Mouse (Mus musculus) gastrocnemius, adult 8-10 months (tissue): ENCODE results near the gene Sprr2f. TPM values are rescaled to one million over a fixed set of nuclear protein-coding genes. Genes with fewer than 3 reads are reported as not detected.

Experiments
- DNase-seq, 2 experiments: peaks; one replicate each; pipeline ENCODE4 v3.0.0; 2022; ENCODE audit warnings: low spot score in 2 of 2
- total RNA-seq, 4 experiments: library from RNA; stranded (reverse); gene quantifications; 2 replicates each; pipeline ENCODE4 v1.2.4; 2022

Sprr2f gene
- total RNA-seq = not detected

GRCm38 (mm10) chr3:92364887-92365286, at the start of gene Sprr2f:
TSS of gene Sprr2f (plus strand) at chr3:92365187.
- no peak for DNase-seq

DNA sequence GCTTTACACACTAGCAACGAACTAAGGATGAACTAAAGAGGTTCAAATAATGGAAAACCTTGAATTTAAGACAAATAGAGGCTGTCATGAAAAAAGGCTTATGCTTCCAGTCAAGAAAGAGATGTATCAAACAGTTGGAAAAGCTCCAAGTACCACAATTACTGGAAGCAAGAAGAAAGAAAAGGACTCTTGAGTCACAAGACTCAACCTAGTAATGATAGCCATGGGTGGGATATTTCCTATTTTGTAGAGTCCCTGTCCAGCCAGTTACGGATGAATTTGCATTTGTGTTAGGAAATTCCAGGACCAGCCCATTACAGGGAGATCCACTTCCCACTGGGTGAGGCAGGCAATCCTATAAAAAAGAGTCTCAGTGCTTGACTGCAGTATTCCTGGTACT, 48.7 kb upstream of the Sprr2f start, which contains the start of gene Sprr2b:
TSS of gene Sprr2b (plus strand) at position 301 of the 400 bp plus-strand sequence.
- DNase-seq = no peak

DNA sequence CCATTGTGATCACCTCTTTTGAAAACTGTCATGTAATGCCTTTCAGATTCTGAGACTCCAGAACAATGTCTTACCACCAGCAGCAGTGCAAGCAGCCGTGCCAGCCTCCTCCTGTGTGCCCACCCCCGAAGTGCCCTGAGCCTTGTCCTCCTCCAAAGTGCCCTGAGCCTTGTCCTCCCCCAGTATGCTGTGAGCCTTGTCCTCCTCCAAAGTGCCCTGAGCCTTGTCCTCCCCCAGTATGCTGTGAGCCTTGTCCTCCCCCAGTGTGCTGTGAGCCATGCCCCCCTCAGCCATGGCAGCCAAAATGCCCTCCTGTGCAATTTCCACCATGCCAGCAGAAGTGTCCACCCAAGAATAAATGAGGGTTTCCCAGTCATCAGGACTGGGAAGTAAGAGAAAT, 47.6 kb upstream of the Sprr2f start:
- DNase-seq = no peak

DNA sequence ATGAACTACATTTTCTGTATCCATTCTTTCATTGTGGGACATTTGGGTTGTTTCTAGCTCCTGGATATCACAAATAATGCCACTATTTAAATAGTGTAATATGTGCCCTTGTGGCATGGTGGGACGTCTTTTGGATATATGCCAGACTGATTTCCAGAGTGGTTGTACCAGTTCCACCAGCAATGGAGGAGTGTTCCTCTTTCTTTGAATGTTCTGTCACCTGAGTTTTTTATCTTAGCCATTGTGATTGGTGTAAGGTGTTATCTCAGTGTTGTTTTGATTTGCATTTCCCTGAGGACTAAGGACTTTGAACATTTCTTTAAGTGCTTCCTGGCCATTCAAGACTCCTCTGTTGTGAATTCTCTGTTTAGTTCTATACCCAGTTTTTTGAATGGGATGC, 28.7 kb upstream of the Sprr2f start:
- DNase-seq = no peak

DNA sequence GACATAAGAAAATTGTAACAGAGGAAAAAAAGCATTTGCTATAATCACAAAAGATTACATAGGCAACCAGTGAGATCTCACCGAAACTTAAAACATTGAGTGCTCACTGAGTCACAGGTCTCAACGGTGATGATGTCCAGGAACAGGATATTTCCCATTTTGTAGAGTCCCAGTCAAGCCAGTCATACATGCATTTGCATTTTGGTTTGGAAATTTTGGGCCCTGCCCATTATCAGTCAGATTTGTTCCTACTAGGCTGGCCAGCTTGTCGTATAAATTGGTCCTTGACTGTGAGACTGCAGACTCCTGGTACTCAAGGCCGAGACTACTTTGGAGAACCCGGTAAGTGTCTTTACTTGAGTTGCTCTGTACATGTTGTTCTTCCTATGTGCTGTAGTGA, 26.1 kb upstream of the Sprr2f start, which contains the start of gene Sprr2d:
TSS of gene Sprr2d (plus strand) at position 301 of the 400 bp plus-strand sequence.
- DNase-seq = no peak

DNA sequence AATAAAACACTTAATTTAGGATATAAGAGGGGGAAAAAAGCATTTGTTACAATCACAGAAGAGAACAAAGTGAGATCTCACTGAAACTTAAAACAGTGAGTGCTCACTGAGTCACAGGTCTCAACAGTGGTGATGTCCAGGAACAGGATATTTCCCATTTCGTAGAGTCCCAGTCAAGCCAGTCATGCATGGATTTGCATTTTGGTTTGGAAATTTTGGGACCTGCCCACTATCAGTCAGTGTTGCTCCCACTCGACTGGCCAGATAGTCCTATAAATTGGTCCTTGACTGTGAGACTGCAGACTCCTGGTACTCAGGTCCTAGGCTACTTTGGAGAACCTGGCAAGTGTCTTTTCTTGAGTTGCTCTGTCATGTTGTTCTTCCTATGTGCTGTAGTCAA, 13.1 kb upstream of the Sprr2f start, which contains the start of gene Sprr2e:
TSS of gene Sprr2e (plus strand) at position 301 of the 400 bp plus-strand sequence.
- DNase-seq = no peak

GRCm38 (mm10) chr3:92361619-92362018, 3.4 kb upstream of the Sprr2f start:
- no peak for DNase-seq

DNA sequence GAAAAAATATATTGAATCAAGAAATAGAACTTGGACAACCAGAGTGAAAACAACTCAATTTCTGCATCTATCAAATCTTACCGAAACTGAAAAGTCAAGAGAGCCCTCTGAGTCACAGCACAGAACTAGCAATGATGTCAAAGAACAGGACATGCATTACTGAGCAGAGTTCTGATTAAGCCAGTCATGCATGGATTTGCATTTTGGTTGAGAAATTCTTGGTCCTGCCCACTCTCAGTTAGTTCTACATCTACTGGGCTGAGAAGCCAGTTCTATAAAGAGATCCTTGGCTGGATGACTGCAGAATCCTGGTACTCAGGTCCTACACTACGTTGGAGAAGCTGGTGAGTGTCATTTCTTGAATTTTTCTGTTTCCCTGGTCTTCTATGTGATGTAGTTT, 8.6 kb downstream of the Sprr2f start:
- DNase-seq = no peak

DNA sequence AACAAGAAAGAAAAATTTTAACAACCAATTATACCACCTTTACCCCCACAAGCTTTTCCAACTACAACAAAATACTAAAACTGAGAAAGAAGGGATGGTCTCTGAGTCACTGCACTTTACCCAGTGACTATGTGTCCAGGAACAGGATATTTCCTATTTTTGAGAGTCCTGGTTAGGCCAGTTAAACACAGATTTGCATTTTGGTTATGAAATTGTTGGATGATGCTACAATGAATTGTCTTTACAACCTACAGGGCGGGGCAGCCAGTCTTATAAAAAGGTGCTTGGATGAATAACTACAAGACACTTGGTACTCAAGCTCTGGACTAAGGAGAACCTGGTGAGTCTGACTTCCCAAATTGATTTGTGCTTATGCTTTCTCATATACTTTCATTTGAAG, 20.4 kb downstream of the Sprr2f start, which contains the start of gene Sprr2h:
TSS of gene Sprr2h (plus strand) at position 301 of the 400 bp plus-strand sequence.
- DNase-seq = no peak

DNA sequence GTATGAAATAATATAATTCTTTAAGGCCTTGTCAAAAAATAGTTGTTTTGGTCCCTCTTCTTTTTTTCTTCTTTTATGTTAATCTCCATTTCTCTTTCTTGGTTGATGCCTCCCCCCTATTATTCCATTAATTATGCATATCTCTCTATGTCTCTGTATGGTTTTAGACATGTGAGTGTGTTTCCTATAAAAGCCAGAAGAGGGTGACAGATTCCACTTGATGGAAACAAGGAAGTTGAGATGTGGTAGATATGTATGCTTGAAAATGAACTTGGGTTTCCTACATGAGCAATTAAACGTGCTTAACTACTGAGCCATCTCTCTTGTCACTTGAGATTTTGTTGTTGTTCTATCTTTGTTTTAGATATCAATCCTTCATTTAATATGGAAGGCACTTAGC, 29.3 kb downstream of the Sprr2f start:
- no peak for DNase-seq

GRCm38 (mm10) chr3:92407691-92408090, 42.7 kb downstream of the Sprr2f start, which contains the start of gene Sprr2i:
TSS of gene Sprr2i (plus strand) at chr3:92407991.
- no peak for DNase-seq

Other genes starting within 250 kb of the Sprr2f start
- not detected for gene Prr9, start 241.2 kb upstream of the Sprr2f start, total RNA-seq
- gene Lelp1, start 222.4 kb upstream of the Sprr2f start, total RNA-seq = not detected
- not detected for gene Sprr2a1, start 149.4 kb upstream of the Sprr2f start, total RNA-seq
- gene Sprr2a2, start 149.3 kb upstream of the Sprr2f start, total RNA-seq = not detected
- gene Sprr2a3, start 79.8 kb upstream of the Sprr2f start, total RNA-seq = not detected
- gene Sprr2b, start 48.6 kb upstream of the Sprr2f start, total RNA-seq = not detected
- not detected for gene Sprr2d, start 26.0 kb upstream of the Sprr2f start, total RNA-seq
- not detected for gene Sprr2e, start 13.0 kb upstream of the Sprr2f start, total RNA-seq
- not detected for gene Sprr2h, start 20.5 kb downstream of the Sprr2f start, total RNA-seq
- gene Sprr2i, start 42.8 kb downstream of the Sprr2f start, total RNA-seq = not detected
- gene Sprr2j-ps, start 52.9 kb downstream of the Sprr2f start, total RNA-seq = not detected
- 1 to 10 TPM in 3 of 4 experiments, not detected in 1; 2.7 to 4.8 (median 4.7) TPM for gene Gm9774, start 64.2 kb downstream of the Sprr2f start, total RNA-seq
- gene Sprr2k, start 67.4 kb downstream of the Sprr2f start, total RNA-seq = not detected
- not detected for gene Sprr1b, start 73.6 kb downstream of the Sprr2f start, total RNA-seq
- gene Sprr3, start 93.5 kb downstream of the Sprr2f start, total RNA-seq = not detected
- gene Sprr1a, start 120.7 kb downstream of the Sprr2f start, total RNA-seq = not detected
- gene Sprr4, start 135.3 kb downstream of the Sprr2f start, total RNA-seq = not detected
- gene 2310046K23Rik, start 169.3 kb downstream of the Sprr2f start, total RNA-seq = not detected
- not detected for gene Ivl, start 208.5 kb downstream of the Sprr2f start, total RNA-seq
- gene Smcp, start 223.8 kb downstream of the Sprr2f start, total RNA-seq = not detected
- not detected for gene 2210017I01Rik, start 242.3 kb downstream of the Sprr2f start, total RNA-seq